22 mouse cellular contexts compared by ENCODE assay signal in genomic region chr4:126313202-126313601, GRCm38 (mm10). TPM values are rescaled to one million over a fixed set of nuclear protein-coding genes. Genes with fewer than 3 reads are reported as not detected.
A peak's percentile ranks its signal among the peaks of the same experiment; 100 is the strongest.
DNase-seq lines count a peak whose midpoint lies in the region; ATAC-seq and TF ChIP-seq lines count a peak whose summit lies in the region.
"Had no signal": no experiment of that assay in that cellular context is flagged by ENCODE, and none has a peak within 500 bp of the region (broad histone marks: within the 10 kb centered on the region; RNA-seq: fewer than 3 reads in every experiment).

No protein-coding gene starts in this region.

- H3K9me3 ChIP-seq in forebrain, embryonic 10.5 days, result no peaks in the 10 kb centered on the region
- no peaks in the 10 kb centered on the region for H3K9me3 ChIP-seq in forebrain, embryonic 11.5 days (ENCODE audit: control insufficient read depth, low read length)
- H3K9me3 ChIP-seq in hindbrain, embryonic 12.5 days (replicated peaks), result no peaks in the 10 kb centered on the region
- no peaks in the 10 kb centered on the region for H3K9me3 ChIP-seq in hindbrain, embryonic 14.5 days (ENCODE audit: control insufficient read depth, low read length)
- H3K9me3 ChIP-seq in midbrain, embryonic 13.5 days, result no peaks in the 10 kb centered on the region
- no peaks in the 10 kb centered on the region for H3K9me3 ChIP-seq in midbrain, embryonic 11.5 days (ENCODE audit: control insufficient read depth, low read length)
- H3K9me3 ChIP-seq in limb, embryonic 14.5 days (ENCODE audit: control insufficient read depth, low read length), result no peaks in the 10 kb centered on the region
- H3K9me3 ChIP-seq: forebrain, embryonic 15.5 days; heart, embryonic 12.5 days; intestine, embryonic 15.5 days; megakaryocyte, embryonic 14.5 days had no signal

- H3K36me3 ChIP-seq in forebrain, embryonic 10.5 days (replicated peaks), result peaks cover 38% of the 10 kb centered on the region
- peaks cover 6% of the 10 kb centered on the region for H3K36me3 ChIP-seq in forebrain, embryonic 11.5 days (ENCODE audit: control insufficient read depth, insufficient read depth, low read length)
- peaks cover 39% of the 10 kb centered on the region for H3K36me3 ChIP-seq in hindbrain, embryonic 12.5 days
- peaks cover 41% of the 10 kb centered on the region for H3K36me3 ChIP-seq in hindbrain, embryonic 14.5 days (replicated peaks; ENCODE audit: control insufficient read depth, insufficient read depth)
- H3K36me3 ChIP-seq in midbrain, embryonic 13.5 days, result peaks cover 41% of the 10 kb centered on the region
- H3K36me3 ChIP-seq in midbrain, embryonic 11.5 days (ENCODE audit: control insufficient read depth, insufficient read depth, low read length), result peaks cover 10% of the 10 kb centered on the region
- peaks cover 43% of the 10 kb centered on the region for H3K36me3 ChIP-seq in limb, embryonic 14.5 days (ENCODE audit: control insufficient read depth, insufficient read depth, low read length)

- no peak overlapping the region for H3K9ac ChIP-seq in forebrain, embryonic 11.5 days (ENCODE audit: low read length)
- no peak overlapping the region for H3K9ac ChIP-seq in hindbrain, embryonic 12.5 days
- no peak overlapping the region for H3K9ac ChIP-seq in hindbrain, embryonic 14.5 days
- 0 out of 2 replicates have a peak overlapping the region, but pooled peaks have one; percentile 19 for H3K9ac ChIP-seq in midbrain, embryonic 13.5 days (replicated peaks)
- no peak overlapping the region for H3K9ac ChIP-seq in midbrain, embryonic 11.5 days (ENCODE audit: low read length)
- no peak overlapping the region for H3K9ac ChIP-seq in limb, embryonic 14.5 days (ENCODE audit: low read depth, low read length, severe bottlenecking)
- H3K9ac ChIP-seq: forebrain, embryonic 15.5 days; heart, embryonic 12.5 days had no signal

- no peak for TF ChIP-seq POLR2A in limb, embryonic 14.5 days (IDR thresholded peaks at IDR 0.05; ENCODE audit: borderline replicate concordance, extremely low read depth, insufficient read depth, insufficient read length)

- H3K4me3 ChIP-seq in forebrain, embryonic 10.5 days, result no peak overlapping the region
- H3K4me3 ChIP-seq in forebrain, embryonic 11.5 days (ENCODE audit: low read depth, low read length), result no peak overlapping the region
- no peak overlapping the region for H3K4me3 ChIP-seq in hindbrain, embryonic 12.5 days
- no peak overlapping the region for H3K4me3 ChIP-seq in hindbrain, embryonic 14.5 days (replicated peaks; ENCODE audit: low read length)
- H3K4me3 ChIP-seq in midbrain, embryonic 13.5 days (replicated peaks), result no peak overlapping the region
- no peak overlapping the region for H3K4me3 ChIP-seq in midbrain, embryonic 11.5 days (ENCODE audit: low read depth, low read length)
- no peak overlapping the region for H3K4me3 ChIP-seq in limb, embryonic 14.5 days (replicated peaks; ENCODE audit: low read length)
- H3K4me3 ChIP-seq: forebrain, embryonic 15.5 days; heart, embryonic 12.5 days; intestine, embryonic 15.5 days; left cerebral cortex, adult 2 months; megakaryocyte, embryonic 14.5 days had no signal

- no peak for DNase-seq in forebrain, embryonic 10.5 days (ENCODE audit: extremely low spot score, low spot score)
- DNase-seq in forebrain, embryonic 11.5 days (ENCODE audit: low spot score), result no peak
- no peak for DNase-seq in hindbrain, embryonic 14.5 days (ENCODE audit: low spot score)
- DNase-seq in midbrain, embryonic 11.5 days (ENCODE audit: low spot score, missing footprints), result no peak
- DNase-seq in limb, embryonic 14.5 days (ENCODE audit: low spot score), result no peak
- DNase-seq: adrenal gland, postnatal 10 days; layer of hippocampus, adult 9-11 months; liver; retina, postnatal 1 day; right cerebral cortex, postnatal 4 days; thymus, adult 2 months had no signal

- peaks cover 39% of the 10 kb centered on the region for H3K4me1 ChIP-seq in forebrain, embryonic 10.5 days
- peaks cover 2% of the 10 kb centered on the region; the same call in 1 of the 2 replicates for H3K4me1 ChIP-seq in forebrain, embryonic 11.5 days (replicated peaks; ENCODE audit: control insufficient read depth, insufficient read depth, low read length)
- H3K4me1 ChIP-seq in hindbrain, embryonic 12.5 days, result peaks cover 11% of the 10 kb centered on the region
- H3K4me1 ChIP-seq in hindbrain, embryonic 14.5 days (replicated peaks; ENCODE audit: control insufficient read depth, insufficient read depth, low read length), result 0 out of 2 replicates have a peak, but pooled peaks cover 3% of the 10 kb centered on the region
- peaks cover 7% of the 10 kb centered on the region; the same call in 1 of the 2 replicates for H3K4me1 ChIP-seq in midbrain, embryonic 13.5 days (replicated peaks)
- H3K4me1 ChIP-seq in midbrain, embryonic 11.5 days (ENCODE audit: control insufficient read depth, insufficient read depth, low read length), result 0 out of 2 replicates have a peak, but pooled peaks cover 4% of the 10 kb centered on the region
- H3K4me1 ChIP-seq in limb, embryonic 14.5 days (ENCODE audit: control insufficient read depth, insufficient read depth, low read length), result peaks cover 21% of the 10 kb centered on the region

- 30% methylated on average over 5 of the region's 5 CpGs for WGBS in forebrain, embryonic 10.5 days
- WGBS in forebrain, embryonic 11.5 days, result 42% methylated on average over 5 of the region's 5 CpGs
- 39% methylated on average over 5 of the region's 5 CpGs for WGBS in hindbrain, embryonic 12.5 days
- whole genome bisulfite sequencing in hindbrain, embryonic 14.5 days, result 52% methylated on average over 5 of the region's 5 CpGs
- 34% methylated on average over 5 of the region's 5 CpGs for WGBS in midbrain, embryonic 13.5 days
- WGBS in midbrain, embryonic 11.5 days, result 33% methylated on average over 5 of the region's 5 CpGs
- WGBS in limb, embryonic 14.5 days, result 27% methylated on average over 5 of the region's 5 CpGs

- no peak overlapping the region for H3K4me2 ChIP-seq in forebrain, embryonic 11.5 days (ENCODE audit: low read depth, low read length, severe bottlenecking)
- H3K4me2 ChIP-seq in hindbrain, embryonic 12.5 days (replicated peaks), result no peak overlapping the region
- H3K4me2 ChIP-seq in hindbrain, embryonic 14.5 days (replicated peaks), result no peak overlapping the region
- no peak overlapping the region for H3K4me2 ChIP-seq in midbrain, embryonic 13.5 days (replicated peaks)
- no peak overlapping the region for H3K4me2 ChIP-seq in midbrain, embryonic 11.5 days
- H3K4me2 ChIP-seq in limb, embryonic 14.5 days (replicated peaks; ENCODE audit: low read depth, low read length, severe bottlenecking), result no peak overlapping the region
- H3K4me2 ChIP-seq: forebrain, embryonic 15.5 days; heart, embryonic 12.5 days; intestine, embryonic 15.5 days had no signal

- ATAC-seq in forebrain, embryonic 11.5 days (replicated peaks; ENCODE audit: low FRiP score), result no peak
- no peak for ATAC-seq in hindbrain, embryonic 12.5 days (ENCODE audit: low FRiP score)
- ATAC-seq in hindbrain, embryonic 14.5 days (ENCODE audit: low FRiP score), result no peak
- no peak for ATAC-seq in midbrain, embryonic 13.5 days
- ATAC-seq in midbrain, embryonic 11.5 days (ENCODE audit: low FRiP score), result no peak
- no peak for ATAC-seq in limb, embryonic 14.5 days (ENCODE audit: low FRiP score, low read depth)
- no peak for ATAC-seq in erythroid progenitor cell, adult 5-6 weeks (replicated peaks; ENCODE audit: low FRiP score, poor library complexity, severe bottlenecking)
- ATAC-seq: CD4-positive, CD25-positive, alpha-beta regulatory T cell, adult 4 months; forebrain, embryonic 15.5 days; intestine, embryonic 15.5 days; Patski had no signal

- H3K27me3 ChIP-seq in forebrain, embryonic 10.5 days (ENCODE audit: poor library complexity, severe bottlenecking), result peaks cover 13% of the 10 kb centered on the region
- H3K27me3 ChIP-seq in forebrain, embryonic 11.5 days (ENCODE audit: control insufficient read depth, insufficient read depth, low read length), result no peaks in the 10 kb centered on the region
- H3K27me3 ChIP-seq in hindbrain, embryonic 12.5 days, result 0 out of 2 replicates have a peak, but pooled peaks cover 5% of the 10 kb centered on the region
- no peaks in the 10 kb centered on the region for H3K27me3 ChIP-seq in hindbrain, embryonic 14.5 days (ENCODE audit: control insufficient read depth, insufficient read depth, low read length)
- 0 out of 2 replicates have a peak, but pooled peaks cover 6% of the 10 kb centered on the region for H3K27me3 ChIP-seq in midbrain, embryonic 13.5 days
- H3K27me3 ChIP-seq in midbrain, embryonic 11.5 days (ENCODE audit: control insufficient read depth, insufficient read depth, low read length), result no peaks in the 10 kb centered on the region
- H3K27me3 ChIP-seq in limb, embryonic 14.5 days (ENCODE audit: control insufficient read depth, insufficient read depth, low read length), result no peaks in the 10 kb centered on the region
- H3K27me3 ChIP-seq: Patski had no signal

- peak overlapping the region; percentile 9; the same call in 1 of the 2 replicates for H3K27ac ChIP-seq in forebrain, embryonic 10.5 days
- no peak overlapping the region for H3K27ac ChIP-seq in forebrain, embryonic 11.5 days (ENCODE audit: low read depth, low read length)
- peak overlapping the region; percentile 48; the same call in 1 of the 2 replicates for H3K27ac ChIP-seq in hindbrain, embryonic 12.5 days
- H3K27ac ChIP-seq in hindbrain, embryonic 14.5 days, result no peak overlapping the region
- H3K27ac ChIP-seq in midbrain, embryonic 13.5 days, result no peak overlapping the region
- H3K27ac ChIP-seq in midbrain, embryonic 11.5 days (ENCODE audit: low read depth, low read length), result no peak overlapping the region
- H3K27ac ChIP-seq in limb, embryonic 14.5 days (replicated peaks; ENCODE audit: low read depth, low read length), result peak overlapping the region; percentile 29
- H3K27ac ChIP-seq: forebrain, embryonic 15.5 days; intestine, embryonic 15.5 days; left cerebral cortex, adult 2 months had no signal

RNA-seq across cellular contexts. Expression of gene Adprhl2, which starts 8.3 kb away (rescaled TPM):
- 91.6 TPM in 2 replicates for polyA plus RNA-seq in forebrain, embryonic 10.5 days (2016; fragmentation: Nextera tagmentation; extraction: Ambion mirVana)
- polyA plus RNA-seq in forebrain, embryonic 11.5 days (2014; fragmentation: Nextera tagmentation; extraction: Ambion mirVana), result 66.5 and 70.7 TPM in 2 replicates
- polyA plus RNA-seq in hindbrain, embryonic 12.5 days (2016; fragmentation: Nextera tagmentation; extraction: Ambion mirVana), result 65.2 and 74.3 TPM in 2 replicates
- polyA plus RNA-seq in hindbrain, embryonic 14.5 days (2014; fragmentation: Nextera tagmentation; extraction: Ambion mirVana), result 56.4 and 57.9 TPM in 2 replicates
- 78.9 and 81.8 TPM in 2 replicates for polyA plus RNA-seq in midbrain, embryonic 13.5 days (2015; fragmentation: Nextera tagmentation; extraction: Ambion mirVana)
- polyA plus RNA-seq in midbrain, embryonic 11.5 days (2014; fragmentation: Nextera tagmentation; extraction: Ambion mirVana), result 36.4 and 45.0 TPM in 2 replicates
- 66.3 and 77.4 TPM in 2 replicates for polyA plus RNA-seq in limb, embryonic 14.5 days (2012; rRNA removed)
- polyA plus RNA-seq in limb, embryonic 14.5 days (2014; fragmentation: Nextera tagmentation; extraction: Ambion mirVana), result 59.9 and 69.1 TPM in 2 replicates
- 2.2 TPM in 1 of 2 replicates, not detected in the other for total RNA-seq in erythroid progenitor cell, adult 5-6 weeks (2015; ENCODE audit: low replicate concordance)
- total RNA-seq in erythroid progenitor cell, adult 5-6 weeks (2017; ENCODE audit: low replicate concordance), result 4.7 and 5.5 TPM in 2 replicates

RNA-seq across cellular contexts. Expression of gene Tekt2, which starts 12.3 kb away (rescaled TPM):
- polyA plus RNA-seq in forebrain, embryonic 10.5 days (2016; fragmentation: Nextera tagmentation; extraction: Ambion mirVana), result 2.3 TPM in 2 replicates
- 4.9 and 6.1 TPM in 2 replicates for polyA plus RNA-seq in forebrain, embryonic 11.5 days (2014; fragmentation: Nextera tagmentation; extraction: Ambion mirVana)
- 6.3 and 6.7 TPM in 2 replicates for polyA plus RNA-seq in hindbrain, embryonic 12.5 days (2016; fragmentation: Nextera tagmentation; extraction: Ambion mirVana)
- 7.2 and 8.2 TPM in 2 replicates for polyA plus RNA-seq in hindbrain, embryonic 14.5 days (2014; fragmentation: Nextera tagmentation; extraction: Ambion mirVana)
- 6.9 and 8.9 TPM in 2 replicates for polyA plus RNA-seq in midbrain, embryonic 13.5 days (2015; fragmentation: Nextera tagmentation; extraction: Ambion mirVana)
- 1.8 and 2.2 TPM in 2 replicates for polyA plus RNA-seq in midbrain, embryonic 11.5 days (2014; fragmentation: Nextera tagmentation; extraction: Ambion mirVana)
- polyA plus RNA-seq in limb, embryonic 14.5 days (2012; rRNA removed), result 48.9 and 52.5 TPM in 2 replicates
- 14.4 and 18.7 TPM in 2 replicates for polyA plus RNA-seq in limb, embryonic 14.5 days (2014; fragmentation: Nextera tagmentation; extraction: Ambion mirVana)
- not detected in 2 replicates for total RNA-seq in erythroid progenitor cell, adult 5-6 weeks (2015; ENCODE audit: low replicate concordance)
- not detected in 2 replicates for total RNA-seq in erythroid progenitor cell, adult 5-6 weeks (2017; ENCODE audit: low replicate concordance)
- total RNA-seq: hematopoietic stem cell, adult 5-6 weeks had no signal
- polyA plus RNA-seq: CD4-positive, CD25-positive, alpha-beta regulatory T cell, adult 4 months had no signal

RNA-seq across cellular contexts. Expression of gene Col8a2, which starts 26.6 kb away (rescaled TPM):
- 5.9 and 6.8 TPM in 2 replicates for polyA plus RNA-seq in forebrain, embryonic 10.5 days (2016; fragmentation: Nextera tagmentation; extraction: Ambion mirVana)
- polyA plus RNA-seq in forebrain, embryonic 11.5 days (2014; fragmentation: Nextera tagmentation; extraction: Ambion mirVana), result 18.0 and 20.4 TPM in 2 replicates
- polyA plus RNA-seq in hindbrain, embryonic 12.5 days (2016; fragmentation: Nextera tagmentation; extraction: Ambion mirVana), result 50.1 and 56.7 TPM in 2 replicates
- 8.1 and 9.9 TPM in 2 replicates for polyA plus RNA-seq in hindbrain, embryonic 14.5 days (2014; fragmentation: Nextera tagmentation; extraction: Ambion mirVana)
- polyA plus RNA-seq in midbrain, embryonic 13.5 days (2015; fragmentation: Nextera tagmentation; extraction: Ambion mirVana), result 1.0 and 1.5 TPM in 2 replicates
- 9.1 and 9.5 TPM in 2 replicates for polyA plus RNA-seq in midbrain, embryonic 11.5 days (2014; fragmentation: Nextera tagmentation; extraction: Ambion mirVana)
- 50.3 and 57.4 TPM in 2 replicates for polyA plus RNA-seq in limb, embryonic 14.5 days (2012; rRNA removed)
- 74.6 and 75.4 TPM in 2 replicates for polyA plus RNA-seq in limb, embryonic 14.5 days (2014; fragmentation: Nextera tagmentation; extraction: Ambion mirVana)
- total RNA-seq in erythroid progenitor cell, adult 5-6 weeks (2015; ENCODE audit: low replicate concordance), result not detected in 2 replicates
- 0.39 TPM in 1 of 2 replicates, not detected in the other for total RNA-seq in erythroid progenitor cell, adult 5-6 weeks (2017; ENCODE audit: low replicate concordance)
- total RNA-seq: hematopoietic stem cell, adult 5-6 weeks had no signal
- polyA plus RNA-seq: CD4-positive, CD25-positive, alpha-beta regulatory T cell, adult 4 months had no signal

RNA-seq across cellular contexts. Expression of gene Trappc3, which starts 51.1 kb away (rescaled TPM):
- polyA plus RNA-seq in forebrain, embryonic 10.5 days (2016; fragmentation: Nextera tagmentation; extraction: Ambion mirVana), result 84.8 and 86.8 TPM in 2 replicates
- 23.3 and 25.7 TPM in 2 replicates for polyA plus RNA-seq in forebrain, embryonic 11.5 days (2014; fragmentation: Nextera tagmentation; extraction: Ambion mirVana)
- 109 and 113 TPM in 2 replicates for polyA plus RNA-seq in hindbrain, embryonic 12.5 days (2016; fragmentation: Nextera tagmentation; extraction: Ambion mirVana)
- 40.7 and 45.9 TPM in 2 replicates for polyA plus RNA-seq in hindbrain, embryonic 14.5 days (2014; fragmentation: Nextera tagmentation; extraction: Ambion mirVana)
- 149 and 154 TPM in 2 replicates for polyA plus RNA-seq in midbrain, embryonic 13.5 days (2015; fragmentation: Nextera tagmentation; extraction: Ambion mirVana)
- polyA plus RNA-seq in midbrain, embryonic 11.5 days (2014; fragmentation: Nextera tagmentation; extraction: Ambion mirVana), result 37.1 and 38.9 TPM in 2 replicates
- 93.6 and 113 TPM in 2 replicates for polyA plus RNA-seq in limb, embryonic 14.5 days (2012; rRNA removed)
- polyA plus RNA-seq in limb, embryonic 14.5 days (2014; fragmentation: Nextera tagmentation; extraction: Ambion mirVana), result 34.5 and 38.3 TPM in 2 replicates
- total RNA-seq in erythroid progenitor cell, adult 5-6 weeks (2015; ENCODE audit: low replicate concordance), result 10.9 and 22.3 TPM in 2 replicates
- total RNA-seq in erythroid progenitor cell, adult 5-6 weeks (2017; ENCODE audit: low replicate concordance), result 9.2 and 10.8 TPM in 2 replicates

RNA-seq across cellular contexts. Expression of gene Map7d1, which starts 57.1 kb away (rescaled TPM):
- polyA plus RNA-seq in forebrain, embryonic 10.5 days (2016; fragmentation: Nextera tagmentation; extraction: Ambion mirVana), result 45.6 and 47.1 TPM in 2 replicates
- 80.6 and 83.5 TPM in 2 replicates for polyA plus RNA-seq in forebrain, embryonic 11.5 days (2014; fragmentation: Nextera tagmentation; extraction: Ambion mirVana)
- polyA plus RNA-seq in hindbrain, embryonic 12.5 days (2016; fragmentation: Nextera tagmentation; extraction: Ambion mirVana), result 143 and 150 TPM in 2 replicates
- 84.2 and 90.0 TPM in 2 replicates for polyA plus RNA-seq in hindbrain, embryonic 14.5 days (2014; fragmentation: Nextera tagmentation; extraction: Ambion mirVana)
- polyA plus RNA-seq in midbrain, embryonic 13.5 days (2015; fragmentation: Nextera tagmentation; extraction: Ambion mirVana), result 64.1 and 89.5 TPM in 2 replicates
- 61.8 and 68.7 TPM in 2 replicates for polyA plus RNA-seq in midbrain, embryonic 11.5 days (2014; fragmentation: Nextera tagmentation; extraction: Ambion mirVana)
- 113 and 119 TPM in 2 replicates for polyA plus RNA-seq in limb, embryonic 14.5 days (2012; rRNA removed)
- polyA plus RNA-seq in limb, embryonic 14.5 days (2014; fragmentation: Nextera tagmentation; extraction: Ambion mirVana), result 58.3 and 68.4 TPM in 2 replicates
- 6.7 and 12.3 TPM in 2 replicates for total RNA-seq in erythroid progenitor cell, adult 5-6 weeks (2015; ENCODE audit: low replicate concordance)
- total RNA-seq in erythroid progenitor cell, adult 5-6 weeks (2017; ENCODE audit: low replicate concordance), result 6.3 and 8.2 TPM in 2 replicates

Comparison
In these comparisons a context has a peak if more than half of its experiments do, and no peak if none do; other contexts are left out.
1. H3K27ac ChIP-seq: peak in forebrain, embryonic 10.5 days (single experiment), hindbrain, embryonic 12.5 days (single experiment) and limb, embryonic 14.5 days (single experiment); none in forebrain, embryonic 11.5 days (single experiment), hindbrain, embryonic 14.5 days (single experiment), midbrain, embryonic 13.5 days (single experiment) and midbrain, embryonic 11.5 days (single experiment).